Mouse (Mus musculus) liver, embryonic 14.5 days (tissue): Measurements from ENCODE around the gene Pttg1ip. TPM values are rescaled to one million over a fixed set of nuclear protein-coding genes. Genes with fewer than 3 reads are reported as not detected.

ENCODE experiments used
- ATAC-seq: fragments of 200-750 bp; cut with Nextera tagmentation; 2 replicates; pipeline ENCODE4 v1.8.0; 2017; ENCODE audit warnings: moderate number of reproducible peaks, mild to moderate bottlenecking, moderate library complexity; ENCODE audit not compliant: insufficient read depth
- DNase-seq, 3 experiments: peaks; one replicate each; pipeline ENCODE4 v3.0.0-alpha.2; 2012 to 2013; ENCODE audit warnings: low read depth in 3 of 3, low spot score in 3 of 3
- H3K27ac ChIP-seq: fragments of 300-500 bp; sonication (generic); 2 replicates; pipeline ENCODE4 v1.5.1; 2014; ENCODE audit warnings: moderate library complexity, mild to moderate bottlenecking, control low read depth, inconsistent platforms
- H3K27me3 ChIP-seq: fragments of 300-500 bp; sonication (generic); 2 replicates; pipeline ENCODE4 v1.6.1; 2014; ENCODE audit warnings: mild to moderate bottlenecking, low read length, moderate library complexity; ENCODE audit not compliant: control insufficient read depth, insufficient read depth
- H3K36me3 ChIP-seq: fragments of 300-500 bp; sonication (generic); replicated peaks from 2 replicates; pipeline ENCODE4 v1.6.1; 2014; ENCODE audit warnings: low read depth; ENCODE audit not compliant: control insufficient read depth, insufficient read depth
- H3K4me1 ChIP-seq, 2 experiments: fragments of 200-500 bp in 1 of 2; fragments of 300-500 bp in 1 of 2; sonication (generic) in 1 of 2; replicated peaks; 2 replicates each; pipeline ENCODE4 v1.6.1; 2012 to 2014; ENCODE audit warnings: antibody characterized with exemption in 1 of 2, inconsistent platforms in 1 of 2, low read length in 1 of 2; ENCODE audit not compliant: control insufficient read depth in 2 of 2, insufficient read depth in 2 of 2
- H3K4me2 ChIP-seq: fragments of 300-500 bp; sonication (generic); 2 replicates; pipeline ENCODE4 v1.6.1; 2014; ENCODE audit warnings: low read depth, mild to moderate bottlenecking, control low read depth, moderate library complexity
- H3K4me3 ChIP-seq, 2 experiments: fragments of 200-500 bp in 1 of 2; fragments of 300-500 bp in 1 of 2; sonication (generic) in 1 of 2; 2 replicates each; pipeline ENCODE4 v1.5.1; 2012 to 2014; ENCODE audit warnings: low read depth in 2 of 2, low read length in 2 of 2, mild to moderate bottlenecking in 2 of 2, control low read depth in 1 of 2, inconsistent platforms in 1 of 2, moderate library complexity in 1 of 2; ENCODE audit not compliant: insufficient read depth in 1 of 2
- H3K9ac ChIP-seq: fragments of 300-500 bp; sonication (generic); replicated peaks from 2 replicates; pipeline ENCODE4 v1.6.1; 2014; ENCODE audit warnings: mild to moderate bottlenecking, control low read depth, moderate library complexity
- H3K9me3 ChIP-seq: fragments of 300-500 bp; sonication (generic); 2 replicates; pipeline ENCODE4 v1.6.1; 2016; ENCODE audit warnings: low read length, mixed read lengths; ENCODE audit not compliant: control insufficient read depth
- CTCF ChIP-seq: IDR thresholded peaks from 2 replicates; pipeline ENCODE4 v1.5.1; 2016; ENCODE audit warnings: antibody characterized with exemption, low read depth, control low read depth
- EP300 ChIP-seq: IDR thresholded peaks from 2 replicates; pipeline ENCODE4 v1.6.1; 2016; ENCODE audit warnings: antibody characterized with exemption, low read depth
- WGBS: fragments of 180-500 bp; shearing (Covaris S2); extraction: QIAGEN DNeasy Blood & Tissue Kit; methylation state at CpG from one replicate; pipeline ENCODE4 v1.1.7; 2014; ENCODE audit not compliant: insufficient replicate concordance; 5-methylcytosine and 5-hydroxymethylcytosine counted together
- polyA plus RNA-seq, 2 experiments: library from polyadenylated mRNA; depleted of rRNA in 1 of 2; stranded (reverse) in 1 of 2; unstranded in 1 of 2; fragments of >200 nt; fragmentation: Nextera tagmentation in 1 of 2; extraction: Ambion mirVana in 1 of 2; gene quantifications; 2 replicates each; pipeline versions ENCODE4 v1.2.1 to v1.2.3; 2012 to 2014

Pttg1ip gene
- polyA plus RNA-seq (2012; rRNA removed) (36.6 and 40.5 TPM in 2 replicates), polyA plus RNA-seq (2014; fragmentation: Nextera tagmentation; extraction: Ambion mirVana) (64.8 and 69.1 TPM in 2 replicates)

GRCm38 (mm10) chr10:77581408-77582284, at the start of gene Pttg1ip:
Gene Pttg1ip (plus strand): TSS chr10:77581720.
- Histone ChIP-seq H3K36me3 (no peaks in the 10 kb centered on the region), H3K4me3 (peak within 1 kb of the TSS; percentile 80 to 83), H3K27me3 (no peaks in the 10 kb centered on the region), H3K9me3 (no peaks in the 10 kb centered on the region), H3K4me1 (peaks cover 8 to 26% of the 10 kb centered on the region in 2 experiments), H3K4me2 (peak within 1 kb of the TSS; percentile 91), H3K9ac (peak within 1 kb of the TSS; percentile 88), H3K27ac (peak within 1 kb of the TSS; percentile 87)
- TF ChIP-seq EP300 (no peak), CTCF (no peak)
- ATAC-seq: peak; percentile 92
- peak; percentile 91 to 94 (median 94) for DNase-seq
- WGBS: under 1% methylated on average over 64 of the region's 64 CpGs

DNA sequence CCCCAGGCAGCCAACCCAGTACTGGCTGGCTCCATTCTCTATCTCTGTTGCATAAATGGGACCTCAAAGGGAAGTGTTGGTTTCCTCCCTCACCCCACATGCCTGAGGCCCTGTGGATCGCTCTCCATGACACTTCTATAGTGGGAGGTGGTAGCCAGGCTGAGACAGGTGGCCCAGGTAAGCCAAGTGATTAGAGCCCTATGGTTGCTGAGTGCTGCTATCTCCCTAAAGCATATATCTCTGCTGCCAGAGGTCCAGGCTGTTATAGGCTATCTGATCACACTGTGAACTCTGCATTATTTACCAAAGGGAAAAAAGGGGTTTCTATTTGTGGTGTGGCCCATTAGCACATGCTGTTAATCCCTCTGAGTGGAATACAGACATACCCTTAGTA, 49.5 kb upstream of the Pttg1ip start:
- no peaks in the 10 kb centered on the region for H3K9me3 ChIP-seq
- H3K36me3 ChIP-seq: no peaks in the 10 kb centered on the region
- no peak for ATAC-seq
- H3K27me3 ChIP-seq: no peaks in the 10 kb centered on the region
- 24% methylated on average over 1 of the region's 1 CpGs for WGBS
- no peak overlapping the region for H3K4me3 ChIP-seq
- no peak for TF ChIP-seq EP300
- TF ChIP-seq CTCF: no peak
- peaks cover 10 to 35% of the 10 kb centered on the region in 2 experiments for H3K4me1 ChIP-seq
- no peak overlapping the region for H3K4me2 ChIP-seq
- H3K9ac ChIP-seq: no peak overlapping the region
- no peak for DNase-seq
- no peak overlapping the region for H3K27ac ChIP-seq

DNA sequence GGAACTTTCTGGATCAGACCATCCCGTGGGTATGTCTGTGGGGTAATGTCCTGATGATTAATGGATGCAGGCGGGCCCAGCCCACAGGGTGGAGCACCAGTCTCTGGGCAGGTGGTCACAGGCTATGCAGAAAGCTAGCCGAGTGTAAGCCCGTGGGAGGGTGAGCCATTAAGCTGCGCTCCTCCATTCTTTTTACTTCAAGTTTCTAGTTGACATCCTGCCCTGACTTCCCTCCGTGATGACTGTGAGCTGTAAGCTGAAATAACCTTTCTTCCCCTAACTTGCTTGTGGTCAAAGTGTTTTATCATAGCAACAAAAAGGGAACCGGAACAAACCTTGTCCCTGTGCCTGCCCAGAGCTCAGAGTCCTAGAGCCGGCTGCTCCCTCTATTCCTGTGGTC, 44.8 kb upstream of the Pttg1ip start:
- Histone ChIP-seq H3K4me2 (no peak overlapping the region), H3K9me3 (no peaks in the 10 kb centered on the region), H3K27ac (no peak overlapping the region), H3K9ac (no peak overlapping the region), H3K36me3 (no peaks in the 10 kb centered on the region), H3K4me1 (peaks cover 3 to 9% of the 10 kb centered on the region in 2 experiments; a peak in 3 of 4 replicates), H3K4me3 (no peak overlapping the region), H3K27me3 (no peaks in the 10 kb centered on the region)
- TF ChIP-seq CTCF (no peak), EP300 (no peak)
- ATAC-seq (no peak), DNase-seq (no peak)
- 25% methylated on average over 8 of the region's 8 CpGs for WGBS

GRCm38 (mm10) chr10:77537215-77538209, 44.0 kb upstream of the Pttg1ip start:
- Histone ChIP-seq H3K4me1 (0 out of 4 replicates have a peak, but pooled peaks cover 0 to 4% of the 10 kb centered on the region in 2 experiments), H3K27me3 (no peaks in the 10 kb centered on the region), H3K4me3 (no peak overlapping the region), H3K9me3 (no peaks in the 10 kb centered on the region), H3K36me3 (no peaks in the 10 kb centered on the region), H3K4me2 (no peak overlapping the region), H3K27ac (no peak overlapping the region), H3K9ac (no peak overlapping the region)
- TF ChIP-seq CTCF: no peak
- no peak for TF ChIP-seq EP300
- WGBS: 61% methylated on average over 11 of the region's 11 CpGs
- ATAC-seq (no peak), DNase-seq (no peak)
